Mouse (Mus musculus) cerebellum, postnatal 4 days (tissue): ENCODE results near the gene Trpv1.
A peak's percentile ranks its signal among the peaks of the same experiment; 100 is the strongest.

Experiments used
- DNase-seq, 2 experiments: peaks; one replicate each; pipeline ENCODE4 v3.0.0; 2022; ENCODE audit warnings: low spot score in 2 of 2, mixed read lengths in 1 of 2

The Trpv1 gene

DNA sequence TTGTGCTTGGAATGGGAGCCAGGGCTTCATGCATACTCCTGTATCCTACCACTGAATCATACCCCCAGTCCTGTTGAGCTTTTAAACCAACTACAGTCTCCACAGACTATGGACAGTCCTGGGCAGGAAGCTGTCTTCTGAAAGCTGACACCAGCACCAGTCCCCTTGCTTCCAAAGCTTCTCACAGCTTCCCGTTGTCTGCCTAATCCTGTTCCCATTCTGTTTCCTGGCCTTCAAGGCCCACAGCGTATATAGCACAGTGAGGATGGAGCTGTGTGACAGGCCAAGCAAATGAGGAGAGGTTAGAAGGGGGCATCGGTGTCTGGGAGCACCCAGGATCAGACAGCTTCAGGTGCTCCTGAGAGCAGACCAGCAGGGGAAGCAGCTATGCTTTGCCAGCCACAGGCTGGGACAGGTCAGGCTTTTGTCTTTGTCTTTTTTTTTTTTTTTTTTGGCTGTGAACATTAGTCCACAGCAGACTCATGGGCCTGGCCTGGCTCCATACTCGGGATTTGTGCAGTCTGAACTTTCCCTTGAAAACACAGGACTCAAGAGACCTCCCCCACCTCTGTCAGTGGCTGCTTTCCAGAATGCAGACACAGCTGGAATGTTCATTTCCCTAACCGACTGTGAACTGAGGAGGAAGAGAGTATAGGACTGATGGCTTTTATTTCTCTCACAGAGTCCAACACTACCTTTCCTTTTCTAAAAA lies 2.1 kb downstream of the Trpv1 start:
- no peak for DNase-seq

DNA sequence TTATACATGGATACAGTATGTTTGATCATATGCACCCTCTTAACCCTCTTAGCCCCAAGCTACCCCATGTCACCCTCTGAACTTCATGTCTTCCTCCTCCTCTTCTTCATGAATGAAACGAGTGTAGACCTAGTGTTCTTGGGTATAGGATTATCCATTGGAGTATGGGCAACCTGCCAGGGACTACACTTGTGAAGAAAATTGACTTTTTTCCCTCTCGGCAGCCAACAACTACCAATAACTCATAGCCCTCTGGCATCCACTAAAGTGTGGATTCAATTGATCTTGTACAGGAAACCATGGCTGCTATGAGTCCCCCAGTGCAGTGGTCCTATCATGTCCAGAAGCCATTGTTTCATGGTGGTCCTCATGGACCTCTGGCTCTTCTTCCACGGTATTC lies 2.6 kb downstream of the Trpv1 start:
- no peak for DNase-seq

DNA sequence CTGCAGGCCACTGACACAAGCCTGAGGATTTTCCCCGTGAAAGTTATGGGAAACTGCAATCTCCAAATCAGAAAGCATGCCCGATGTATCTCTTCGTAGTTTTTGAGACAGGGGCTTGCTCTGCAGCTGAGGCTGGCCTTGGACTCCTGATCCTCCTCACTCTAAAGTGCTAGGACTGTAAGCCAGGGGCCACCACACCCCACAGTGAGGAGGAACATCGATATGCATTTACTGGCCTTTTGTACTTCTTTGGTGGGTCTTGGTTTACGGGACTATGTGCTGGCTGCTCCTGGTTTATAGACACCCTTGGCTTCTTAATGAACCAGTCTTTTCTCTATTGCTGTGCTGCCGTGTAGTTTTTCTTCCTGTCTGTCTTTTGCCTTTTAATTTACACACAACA lies 8.1 kb downstream of the Trpv1 start:
- no peak for DNase-seq

DNA sequence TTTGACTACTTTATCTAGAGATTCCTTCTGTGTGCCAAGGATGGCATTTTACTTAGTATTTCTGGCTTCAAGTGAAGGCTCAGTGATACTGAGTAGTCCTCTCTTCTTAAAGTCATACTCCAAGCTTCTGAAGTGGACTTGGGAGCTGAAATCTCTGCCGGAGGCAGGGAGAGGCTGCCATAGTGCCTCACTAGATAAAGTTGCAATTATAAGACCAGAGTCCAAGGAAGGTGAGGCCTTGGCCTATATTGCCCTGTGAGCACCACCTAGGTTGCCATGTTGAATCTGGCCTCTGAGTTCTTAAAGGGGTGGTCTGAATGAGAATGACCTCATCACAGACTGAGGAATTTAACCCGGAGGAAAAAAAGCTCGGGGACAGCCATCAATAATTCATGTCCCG lies 8.7 kb downstream of the Trpv1 start:
- no peak for DNase-seq

DNA sequence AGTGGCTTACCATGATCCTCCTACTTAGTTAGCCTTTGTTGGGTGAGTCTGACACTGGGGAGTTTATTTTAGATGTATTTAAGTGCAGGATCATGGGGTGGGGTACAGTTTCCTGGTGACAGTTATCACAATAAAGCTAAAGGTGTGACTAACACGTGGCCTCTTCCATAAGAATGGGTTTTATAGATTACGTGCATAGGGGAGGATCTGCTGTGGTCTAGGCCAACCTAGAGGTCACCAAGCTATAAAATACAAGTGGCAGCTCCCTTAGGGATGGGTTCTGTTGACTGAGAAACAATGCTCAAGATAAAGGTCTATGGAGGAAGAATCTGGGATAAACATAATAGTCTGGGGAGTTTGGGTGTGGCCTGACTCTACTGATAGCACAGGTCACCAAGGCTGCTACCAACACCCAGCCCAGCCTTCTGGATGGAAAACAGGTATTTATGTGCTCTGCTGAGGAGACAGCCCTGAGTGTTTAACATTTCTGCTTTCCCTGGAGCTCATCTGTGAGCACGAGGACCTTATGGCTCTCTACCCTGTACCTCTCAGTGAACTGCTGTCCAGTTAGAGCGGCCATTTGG lies 23.4 kb downstream of the Trpv1 start:
- no peak for DNase-seq

DNA sequence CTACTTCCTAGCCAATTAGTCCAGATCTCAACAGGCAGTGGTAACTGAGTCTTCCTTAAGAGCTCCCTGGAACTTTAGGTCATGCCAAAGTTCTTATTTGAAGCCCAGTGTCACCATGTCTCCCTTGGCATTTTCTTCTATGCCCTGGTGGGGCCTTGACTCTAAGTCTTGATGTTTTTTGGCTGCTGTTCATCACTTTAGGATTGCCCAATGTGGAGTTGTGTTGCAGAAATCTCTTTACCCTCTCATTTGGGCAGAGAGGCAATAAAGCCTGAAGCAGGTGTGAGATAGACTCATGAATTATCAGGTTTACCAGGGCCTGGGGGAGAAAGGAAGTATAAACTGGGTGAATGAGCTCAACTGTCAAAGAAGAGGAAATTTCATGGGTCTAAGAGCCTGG lies 24.6 kb downstream of the Trpv1 start:
- DNase-seq = no peak

DNA sequence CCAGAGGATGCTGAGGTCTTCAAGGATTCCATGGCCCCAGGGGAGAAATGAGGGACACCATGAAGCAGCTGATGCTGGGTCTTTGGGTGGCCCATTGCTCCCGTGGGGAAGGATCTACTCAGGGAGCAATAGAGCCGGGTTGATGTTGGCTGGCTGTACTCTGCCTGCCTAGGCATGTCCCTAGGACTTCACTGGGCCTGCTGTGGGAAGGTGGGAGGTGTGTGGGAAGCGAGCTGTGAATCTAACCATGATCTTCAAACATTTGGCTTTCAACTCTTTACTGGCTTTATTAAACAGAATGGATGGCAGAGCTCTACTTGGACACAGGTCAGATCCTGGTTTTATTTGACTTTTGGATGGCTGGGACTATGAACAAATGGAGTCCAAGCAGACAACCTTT lies 26.4 kb downstream of the Trpv1 start:
- no peak for DNase-seq

DNA sequence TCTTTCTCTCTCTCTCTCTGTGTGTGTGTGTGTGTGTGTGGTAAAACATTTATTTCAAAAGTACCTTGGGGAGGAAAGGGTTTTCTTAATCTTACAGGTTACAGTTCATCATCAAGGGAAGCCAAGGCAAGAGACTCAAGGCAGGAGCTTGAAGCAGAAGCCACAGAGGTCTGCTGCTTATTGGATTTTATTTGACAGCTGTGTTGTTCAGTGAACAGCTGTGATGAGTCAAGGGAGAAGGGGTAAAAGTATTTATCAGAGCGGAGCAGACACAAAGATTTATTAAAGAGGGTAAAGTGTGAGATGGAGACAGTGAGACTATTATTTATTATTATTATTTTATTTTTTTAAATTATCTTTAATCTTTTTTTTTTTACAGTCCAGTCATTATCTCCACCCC lies 27.3 kb downstream of the Trpv1 start:
- DNase-seq = no peak

DNA sequence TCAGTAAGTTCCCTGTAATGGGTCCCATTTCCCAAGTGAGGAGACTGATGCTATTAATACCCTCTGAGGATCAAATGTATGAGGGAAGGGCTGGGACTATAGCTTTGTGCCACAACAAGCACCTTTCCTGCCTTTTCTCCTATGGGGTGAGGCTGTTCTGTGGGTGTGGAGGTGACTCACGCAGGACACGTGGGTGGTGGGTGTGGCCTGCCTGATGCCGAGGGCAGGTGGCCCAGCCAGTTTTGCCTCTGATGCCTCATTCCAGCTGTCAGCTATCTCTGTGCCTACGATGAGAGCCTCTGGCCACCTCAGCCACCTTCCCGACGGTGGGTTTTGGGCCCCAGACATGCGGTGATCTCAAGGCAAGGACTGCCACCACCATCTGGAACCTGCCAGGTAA lies 33.2 kb downstream of the Trpv1 start, which contains the start of gene Trpv3:
Trpv3 (plus strand) TSS at position 122 of the 400 bp plus-strand sequence.
- no peak for DNase-seq

DNA sequence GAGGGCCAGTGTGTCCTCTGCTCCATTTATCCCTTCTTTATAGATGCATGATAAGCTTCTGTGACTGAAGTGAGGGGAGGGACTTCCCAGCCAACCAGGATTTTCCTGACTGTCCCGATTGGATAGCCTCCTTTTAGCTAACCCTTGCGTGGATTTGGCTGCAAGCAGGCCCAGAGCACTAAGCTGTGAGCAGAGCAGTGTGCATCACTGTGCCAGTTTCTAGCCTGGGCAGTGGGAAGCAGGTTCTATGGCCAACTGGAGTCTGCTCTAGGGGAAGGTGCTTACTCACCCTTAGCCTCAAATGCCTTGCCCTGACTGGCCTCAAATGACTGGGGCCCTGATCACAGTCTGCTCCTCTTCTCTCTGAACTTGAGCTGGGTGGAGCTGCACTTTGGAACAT lies 40.7 kb downstream of the Trpv1 start:
- DNase-seq = no peak

DNA sequence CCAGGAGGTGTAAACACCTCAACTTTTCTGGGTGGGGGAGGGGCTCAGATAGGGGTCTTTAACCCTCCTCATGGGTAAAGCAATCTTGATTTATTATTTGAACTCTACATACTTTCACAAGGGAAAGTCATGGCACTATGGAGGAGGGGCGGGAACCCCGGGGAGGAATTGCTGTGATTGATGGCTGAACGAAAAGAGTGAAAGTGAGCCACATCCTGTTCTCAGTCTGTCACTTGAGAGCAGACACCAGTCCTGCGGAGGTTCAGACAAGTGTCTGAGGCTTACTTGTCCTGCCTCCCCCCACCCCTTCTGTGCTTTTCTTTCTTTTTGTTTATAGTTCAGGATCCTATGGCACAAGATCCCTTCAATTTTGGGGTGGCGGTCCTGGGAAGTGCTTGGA lies 46.6 kb downstream of the Trpv1 start:
- DNase-seq = no peak

DNA sequence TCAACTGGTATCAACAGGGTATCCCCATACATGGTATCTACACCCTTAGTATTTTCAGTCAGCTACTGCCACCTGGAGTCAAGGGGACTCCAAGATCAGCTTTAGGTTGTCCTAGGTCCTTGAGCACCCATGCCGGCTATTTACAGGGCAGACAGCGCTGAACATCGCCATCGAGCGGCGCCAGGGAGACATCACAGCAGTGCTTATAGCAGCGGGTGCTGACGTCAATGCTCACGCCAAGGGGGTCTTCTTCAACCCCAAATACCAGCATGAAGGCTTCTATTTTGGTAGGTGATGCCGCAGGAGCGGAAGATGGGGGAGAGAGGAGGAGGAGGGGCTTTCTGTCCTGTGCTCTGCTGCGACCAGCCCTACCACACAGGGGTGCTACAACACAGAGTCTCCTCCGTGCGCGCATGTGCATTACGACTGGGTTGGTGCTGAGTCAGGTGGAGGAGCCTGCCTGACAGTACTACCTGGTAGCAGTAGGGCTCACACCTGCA lies 47.5 kb downstream of the Trpv1 start:
- peak; percentile 39 to 53 for DNase-seq

DNA sequence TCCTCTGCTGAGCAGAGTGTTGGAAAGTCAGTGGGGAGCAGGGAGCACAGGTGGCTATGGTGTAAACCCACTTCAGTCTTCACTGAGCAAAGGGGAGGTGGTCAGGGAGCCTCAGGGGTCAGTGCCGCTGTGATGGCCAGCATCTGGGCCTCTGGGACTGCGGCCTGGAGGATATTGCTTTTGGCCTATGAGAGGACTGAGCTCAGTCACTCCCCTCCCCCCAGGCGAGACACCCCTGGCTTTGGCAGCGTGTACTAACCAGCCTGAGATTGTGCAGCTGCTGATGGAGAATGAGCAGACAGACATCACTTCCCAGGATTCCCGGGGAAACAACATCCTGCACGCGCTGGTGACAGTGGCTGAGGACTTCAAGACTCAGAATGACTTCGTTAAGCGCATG lies 49.3 kb downstream of the Trpv1 start:
- DNase-seq = no peak

DNA sequence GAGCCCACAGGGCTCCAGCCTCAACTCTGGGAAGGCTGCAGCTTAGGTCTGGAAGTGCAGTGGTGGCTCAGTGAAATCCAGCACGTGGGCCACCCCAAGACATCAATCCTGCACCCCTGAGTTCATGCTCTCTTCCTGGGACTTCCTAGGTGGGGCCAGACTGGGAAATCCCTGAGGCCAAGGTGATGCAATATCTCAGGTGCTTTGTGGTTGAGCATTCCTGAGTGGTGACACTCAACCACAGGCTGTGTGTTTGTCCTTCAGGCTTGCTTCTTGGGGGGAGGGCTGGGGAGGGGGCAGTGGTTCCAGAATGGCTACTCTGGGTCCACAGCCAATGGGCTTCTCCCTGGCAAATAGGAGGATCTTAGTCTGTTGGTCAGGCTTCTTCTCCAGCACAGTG lies 49.8 kb downstream of the Trpv1 start:
- no peak for DNase-seq

DNA sequence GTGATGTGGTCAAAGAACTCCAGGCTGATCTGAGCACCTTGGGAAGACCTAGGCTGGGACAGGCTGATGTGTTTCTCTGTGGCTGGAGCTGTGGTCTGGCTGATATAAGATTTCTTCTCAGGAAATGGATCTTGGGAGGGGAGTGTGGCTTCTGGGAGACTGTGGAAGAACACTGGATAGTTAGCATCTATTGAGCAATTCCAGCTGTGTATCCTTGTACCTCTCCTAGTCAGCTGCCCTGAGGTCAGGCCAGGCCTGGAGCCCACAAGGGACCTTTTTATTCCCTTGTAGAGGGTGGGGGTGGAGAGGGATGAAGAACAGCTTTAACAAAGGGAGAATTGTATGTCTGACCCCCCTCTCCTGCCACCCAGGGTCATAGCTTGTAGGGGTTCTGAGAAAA lies 50.3 kb downstream of the Trpv1 start:
- DNase-seq = no peak

DNA sequence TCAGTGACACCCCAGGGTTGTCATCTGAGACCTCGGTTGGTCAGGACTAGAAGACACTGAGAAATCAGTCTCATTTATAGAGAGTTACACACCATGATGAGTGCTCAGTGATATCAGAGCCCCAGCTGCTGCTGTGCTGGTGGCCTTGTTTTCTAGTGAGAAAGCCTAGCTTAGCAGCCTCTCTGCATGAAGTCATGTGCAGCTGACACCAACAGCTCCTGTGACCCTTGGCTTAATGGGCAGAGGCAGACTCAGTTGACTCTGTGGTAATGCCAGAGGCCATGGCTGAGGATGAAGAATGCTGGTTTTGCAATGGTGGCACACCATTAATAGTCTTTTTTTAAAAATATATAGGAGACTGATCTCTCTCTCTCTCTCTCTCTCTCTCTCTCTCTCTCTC lies 55.5 kb downstream of the Trpv1 start:
- no peak for DNase-seq

DNA sequence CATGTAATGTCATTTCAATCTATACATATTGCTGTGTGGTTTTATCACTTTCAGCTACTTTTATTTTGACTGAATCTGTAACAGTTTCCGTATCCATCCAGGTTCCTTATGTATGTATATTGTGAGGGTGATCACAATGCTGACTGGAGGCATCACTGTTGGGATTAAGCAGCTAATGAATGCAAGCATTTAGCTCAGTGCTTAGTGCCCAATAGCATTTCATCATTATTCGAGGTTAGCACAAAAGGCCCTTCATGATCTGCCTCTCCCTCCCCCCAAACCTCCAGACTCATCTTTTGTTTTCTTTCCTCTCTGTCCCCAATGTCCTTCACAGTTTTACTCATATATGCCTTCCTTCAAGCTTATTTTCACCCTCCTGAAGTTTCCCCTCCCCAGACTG lies 69.0 kb downstream of the Trpv1 start:
- no peak for DNase-seq
